Mouse (Mus musculus): ENCODE measurements around the gene Foxj2.
A peak's percentile ranks its signal among the peaks of the same experiment; 100 is the strongest.

Foxj2 gene

DNA sequence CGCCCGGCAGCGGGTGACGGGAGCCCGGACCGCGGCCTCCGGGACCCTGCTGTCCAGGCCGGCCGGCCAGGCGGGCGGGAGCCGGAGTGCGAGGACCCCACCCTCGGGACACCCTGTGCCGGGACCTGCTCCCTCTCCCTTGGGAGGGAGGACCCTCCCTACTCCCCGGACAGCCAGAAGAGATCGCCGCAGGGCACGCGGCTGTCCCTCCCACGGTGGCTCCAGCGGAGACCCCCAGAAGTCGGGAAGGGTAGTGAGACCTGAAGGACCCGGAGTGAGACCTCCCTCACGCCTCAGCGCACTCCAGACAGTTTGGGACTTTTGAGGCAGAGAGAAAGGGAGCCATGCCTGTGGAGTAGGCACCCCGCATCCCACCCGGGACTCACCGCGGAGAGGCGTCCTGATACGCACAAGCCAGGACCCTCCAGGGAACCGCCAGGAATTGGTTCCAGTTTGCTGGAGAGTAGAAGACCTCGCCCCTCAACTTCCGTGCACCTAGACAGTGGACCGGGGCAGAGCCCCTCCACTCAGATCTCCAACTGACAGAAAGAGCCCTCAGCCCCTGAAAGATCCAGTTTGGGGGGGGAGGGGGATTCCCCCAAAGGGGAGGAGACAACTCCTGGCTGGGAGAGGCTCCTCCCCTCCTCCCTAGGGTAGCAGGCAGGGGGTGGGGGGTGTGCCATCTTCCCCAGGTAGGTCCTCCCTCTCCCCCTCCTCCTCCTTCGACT is 521 bp downstream of the Foxj2 start:
- peak in 1 of 2 experiments; percentile 42 for DNase-seq

DNA sequence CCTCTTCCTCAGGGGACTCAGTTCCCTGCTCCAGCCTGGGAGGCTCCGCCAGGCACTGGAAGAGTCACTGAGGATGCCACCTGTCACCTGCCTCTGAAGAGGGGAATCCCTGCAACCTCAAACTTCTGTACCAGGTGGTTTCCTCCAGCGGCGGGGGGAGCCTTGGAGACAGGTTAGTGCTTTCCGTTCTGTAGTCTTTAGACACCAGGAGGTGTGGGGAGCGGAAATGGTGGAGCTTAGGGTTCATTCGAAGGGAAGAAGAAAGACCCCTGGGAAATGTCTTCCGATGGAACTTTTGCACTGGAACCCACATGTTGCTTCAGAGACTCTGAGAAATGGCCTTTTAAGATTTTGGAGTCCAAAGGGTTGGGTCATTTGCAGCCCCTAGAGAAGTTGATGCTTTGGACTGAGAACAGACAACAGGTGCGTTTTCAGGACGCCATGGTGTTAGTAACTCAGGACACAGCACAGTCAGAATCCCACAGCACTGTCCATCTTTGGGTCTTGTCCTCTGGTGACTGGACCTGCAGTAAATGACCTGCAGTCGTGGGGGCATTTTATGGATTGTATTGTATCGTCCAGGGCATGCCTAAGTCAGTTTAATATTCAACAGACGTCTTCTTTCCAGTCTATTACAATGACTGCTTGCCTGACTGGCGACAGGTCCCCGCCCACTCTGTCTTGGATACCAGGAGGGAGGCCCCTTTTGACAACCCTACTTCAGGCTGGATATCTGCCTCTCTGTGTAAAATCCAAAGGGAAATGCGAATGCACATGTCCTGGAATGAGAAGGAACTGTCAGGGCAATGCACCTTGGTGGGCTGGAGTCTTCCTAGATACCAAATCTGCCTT is 1.3 kb downstream of the Foxj2 start:
- peak in 1 of 2 experiments; percentile 6 for DNase-seq

DNA sequence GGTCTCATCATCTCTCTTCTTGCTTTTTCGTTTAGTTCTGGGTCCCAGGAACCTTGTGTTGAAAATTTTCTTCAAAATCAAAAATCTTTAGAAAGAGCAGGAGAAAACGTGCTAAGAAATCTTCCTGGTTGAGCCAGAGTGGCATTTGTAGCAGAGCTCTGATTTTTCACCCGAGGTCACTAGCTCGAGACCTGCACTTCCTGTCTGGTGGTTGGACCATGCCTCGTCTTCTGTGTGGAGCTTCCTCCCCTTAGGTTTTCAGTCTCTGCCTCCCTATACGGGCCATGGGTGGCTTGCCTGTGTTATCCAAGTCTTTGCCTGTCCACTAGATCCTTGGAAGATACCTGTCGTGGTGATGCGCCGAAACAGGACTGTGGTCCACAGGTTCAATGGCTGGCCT is 2.1 kb downstream of the Foxj2 start:
- DNase-seq = peak in 1 of 2 experiments; percentile 9

DNA sequence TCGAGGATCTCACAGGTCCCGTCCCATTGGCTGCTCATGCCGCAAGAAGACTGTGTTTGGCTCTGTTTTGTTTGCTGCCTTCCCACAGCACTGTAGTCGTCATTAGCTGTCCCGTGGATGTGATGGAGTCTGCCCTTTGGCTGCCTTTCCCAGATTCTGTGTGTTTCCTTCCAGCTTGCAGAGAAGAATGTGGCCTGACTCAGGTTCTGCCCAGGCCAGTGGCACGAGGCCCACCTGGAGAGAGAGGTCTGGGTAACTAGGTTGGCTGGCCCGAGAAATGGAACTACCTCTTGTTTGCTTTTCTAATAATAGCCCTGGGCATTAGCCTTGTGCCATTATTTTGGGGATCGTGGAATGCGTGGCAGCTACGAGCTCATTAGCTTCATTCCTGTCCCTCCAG is 4.4 kb downstream of the Foxj2 start:
- peak; percentile 23 to 43 for DNase-seq

DNA sequence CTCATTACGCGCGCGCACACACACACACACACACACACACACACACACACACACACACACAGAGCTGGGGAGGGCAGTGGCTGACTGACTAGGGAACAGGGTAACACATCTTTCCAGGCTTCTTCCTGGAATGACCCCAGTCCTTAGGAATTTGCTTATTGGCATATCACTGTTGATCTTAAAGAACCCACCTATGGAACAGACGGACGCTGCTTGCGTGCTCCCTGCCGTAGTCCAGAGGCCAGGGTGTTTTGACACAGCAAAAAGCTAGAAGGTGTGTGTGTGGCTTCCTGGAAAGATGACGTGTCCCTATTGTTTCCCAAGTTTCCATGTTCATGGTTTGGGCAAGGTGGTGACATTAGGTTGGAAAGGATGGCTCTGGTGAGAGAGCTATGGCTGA is 5.5 kb downstream of the Foxj2 start:
- no peak for DNase-seq

DNA sequence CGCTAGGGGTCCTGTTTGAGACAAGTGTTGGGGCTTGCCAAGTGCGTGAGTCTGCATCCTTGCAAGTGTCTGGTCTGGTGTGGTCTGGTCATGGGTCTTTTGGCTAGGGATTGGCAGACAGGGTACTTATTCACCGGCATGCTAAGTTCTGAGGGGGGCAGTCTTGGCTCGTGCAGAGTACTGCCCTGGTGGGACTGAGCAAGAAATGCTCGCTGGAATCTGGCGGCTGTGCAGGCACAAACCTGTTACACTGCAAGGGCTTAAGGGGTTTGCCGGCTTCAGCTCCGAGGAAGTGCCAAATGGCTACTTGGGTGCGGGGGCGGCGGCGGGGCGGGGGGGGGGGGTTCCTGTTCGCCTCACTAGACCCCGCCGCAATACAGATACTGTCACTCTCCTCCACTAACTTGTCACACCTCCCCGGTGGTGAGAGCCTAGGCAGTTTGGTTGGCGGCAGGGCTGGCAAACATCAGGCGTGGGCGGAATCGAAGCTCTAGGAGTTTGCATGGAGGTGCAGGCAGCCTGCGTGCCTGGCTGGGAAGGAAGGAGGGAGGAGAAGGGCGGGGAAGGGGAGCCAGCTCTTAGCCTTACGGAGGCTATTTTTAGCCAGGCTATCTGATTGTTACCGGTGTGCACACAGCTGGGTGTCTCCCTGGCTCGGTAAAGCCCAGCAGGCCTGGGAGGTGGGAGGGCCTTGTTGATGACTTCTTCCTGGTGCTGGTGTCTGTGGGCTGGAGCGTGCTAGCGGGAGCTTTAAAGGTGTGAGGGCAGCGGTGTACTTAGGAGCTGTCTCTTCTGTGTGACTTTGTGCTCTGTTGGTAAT is 6.4 kb downstream of the Foxj2 start:
- DNase-seq = peak; percentile 63 to 76

DNA sequence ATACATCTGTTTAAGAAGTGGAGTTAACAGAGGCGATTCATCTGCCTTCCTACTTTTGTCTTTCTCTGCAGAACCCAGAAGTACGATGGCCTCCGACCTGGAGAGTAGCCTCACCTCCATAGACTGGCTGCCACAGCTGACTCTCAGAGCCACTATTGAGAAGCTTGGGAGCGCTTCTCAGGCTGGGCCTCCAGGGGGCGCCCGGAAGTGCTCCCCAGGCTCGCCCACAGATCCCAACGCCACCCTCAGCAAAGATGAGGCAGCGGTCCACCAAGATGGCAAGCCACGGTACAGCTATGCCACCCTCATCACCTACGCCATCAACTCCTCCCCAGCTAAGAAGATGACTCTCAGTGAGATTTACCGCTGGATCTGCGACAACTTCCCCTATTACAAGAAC is 8.4 kb downstream of the Foxj2 start:
- peak; percentile 40 to 45 for DNase-seq

DNA sequence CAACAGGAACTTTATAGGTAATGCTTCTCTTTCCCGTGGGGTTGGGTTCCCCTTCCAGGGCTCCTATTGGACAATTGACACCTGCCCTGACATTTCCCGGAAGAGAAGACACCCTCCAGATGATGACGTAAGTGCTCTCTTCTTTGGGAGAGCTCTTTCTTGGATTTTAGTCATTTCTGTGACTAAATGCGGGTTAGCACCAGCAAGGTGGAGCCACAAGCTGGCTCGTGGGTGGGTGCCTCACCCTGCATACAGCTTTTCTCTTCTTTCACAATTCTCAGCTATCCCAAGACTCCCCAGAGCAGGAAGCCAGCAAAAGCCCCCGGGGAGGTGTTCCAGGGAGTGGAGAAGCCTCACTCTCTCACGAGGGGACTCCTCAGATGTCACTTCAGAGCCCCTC is 13.2 kb downstream of the Foxj2 start:
- no peak for DNase-seq

DNA sequence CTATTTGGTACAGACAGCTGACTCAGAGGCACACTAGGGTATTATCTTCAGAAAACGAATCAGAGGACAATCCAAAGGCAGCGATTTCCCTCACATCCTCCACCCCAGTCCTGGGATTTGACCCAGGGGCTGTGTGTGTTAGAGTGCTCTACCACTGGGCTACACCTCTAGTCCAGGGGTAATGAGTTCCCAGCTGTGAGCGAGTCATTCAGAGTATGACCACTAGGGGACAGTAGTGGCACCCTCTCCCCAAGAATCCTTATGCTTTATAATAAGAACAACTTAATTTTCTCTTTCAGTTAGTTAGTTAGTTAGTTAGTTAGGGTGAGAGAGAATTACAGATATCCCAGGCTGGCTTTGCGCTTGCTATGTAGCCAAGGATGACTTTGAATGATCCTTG is 14.7 kb downstream of the Foxj2 start:
- DNase-seq = peak in 1 of 2 experiments; percentile 59

DNA sequence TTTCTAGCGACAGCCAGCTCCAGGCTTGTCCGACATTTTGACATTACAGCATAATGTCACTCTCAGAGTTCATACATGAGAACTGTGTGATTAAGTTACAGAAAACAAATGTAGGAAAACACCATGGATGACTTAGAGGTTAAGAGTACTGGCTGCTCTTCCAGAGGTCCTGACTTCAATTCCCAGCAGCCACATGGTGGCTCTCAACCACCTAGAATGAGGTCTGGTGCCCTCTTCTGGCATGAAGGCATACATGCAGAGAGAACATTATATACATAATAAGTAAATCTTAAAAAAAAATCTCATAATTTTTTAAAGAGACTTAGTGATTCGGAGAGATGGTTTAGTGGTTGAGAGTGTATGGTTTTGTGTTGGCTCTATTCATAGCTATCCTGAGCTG is 17.3 kb downstream of the Foxj2 start:
- no peak for DNase-seq

DNA sequence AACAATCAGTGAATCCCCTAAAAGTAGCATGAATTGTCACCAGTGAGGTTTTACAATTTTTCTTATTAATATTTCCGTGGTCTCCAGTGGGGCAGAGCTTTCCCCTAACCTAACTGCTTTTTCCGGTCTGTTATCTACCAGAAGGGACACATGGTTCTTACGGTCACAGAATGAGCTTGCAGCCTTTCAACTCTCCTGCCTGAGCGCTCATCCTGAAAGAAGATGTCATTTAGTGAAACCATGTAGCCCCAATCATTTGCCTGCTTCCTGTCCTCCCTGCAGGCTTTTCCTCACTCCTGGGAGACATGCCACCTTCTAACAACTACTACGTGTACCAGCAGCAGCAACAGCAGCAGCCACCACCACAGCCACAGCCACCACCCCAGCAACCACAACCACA is 17.8 kb downstream of the Foxj2 start:
- no peak for DNase-seq

DNA sequence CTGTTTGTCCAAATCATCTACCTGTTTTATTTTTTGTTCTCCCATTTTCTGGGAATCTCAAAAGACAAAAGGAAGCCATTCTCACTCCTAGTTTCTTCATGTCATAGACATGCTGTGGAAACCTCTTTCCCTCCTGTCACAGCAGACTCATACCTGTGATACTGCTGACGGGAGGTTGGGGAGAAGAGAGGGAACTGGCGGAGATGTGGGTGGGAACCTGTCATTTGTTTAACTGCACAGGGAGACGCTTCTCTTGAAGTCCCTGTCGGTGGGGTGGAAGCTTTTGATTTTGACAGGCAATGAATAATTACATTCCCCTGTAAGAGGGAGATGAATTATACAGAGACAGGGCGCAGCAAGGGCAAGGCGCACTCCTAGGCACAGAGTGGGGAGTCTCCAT is 24.0 kb downstream of the Foxj2 start:
- DNase-seq = no peak

DNA sequence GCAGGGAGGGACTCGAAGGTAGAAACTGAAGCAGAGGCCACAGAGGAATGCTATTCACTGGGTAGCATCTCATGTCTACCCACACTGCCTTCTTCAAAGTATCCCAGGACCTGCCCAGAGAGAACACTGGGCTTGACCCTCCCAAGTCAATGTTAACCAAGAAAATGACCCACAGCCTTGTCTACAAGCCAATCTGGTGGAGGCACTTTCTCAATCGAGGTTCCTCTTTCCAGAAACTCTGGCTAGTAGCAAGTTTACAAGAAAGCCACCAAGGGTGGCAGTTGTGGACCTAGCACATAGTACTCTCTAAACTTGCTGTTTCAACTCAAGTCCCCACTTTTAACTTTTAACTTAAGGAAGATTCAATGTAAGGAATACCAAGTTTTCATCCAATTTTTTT is 33.0 kb downstream of the Foxj2 start:
- DNase-seq = peak in 1 of 2 experiments; percentile 21

DNA sequence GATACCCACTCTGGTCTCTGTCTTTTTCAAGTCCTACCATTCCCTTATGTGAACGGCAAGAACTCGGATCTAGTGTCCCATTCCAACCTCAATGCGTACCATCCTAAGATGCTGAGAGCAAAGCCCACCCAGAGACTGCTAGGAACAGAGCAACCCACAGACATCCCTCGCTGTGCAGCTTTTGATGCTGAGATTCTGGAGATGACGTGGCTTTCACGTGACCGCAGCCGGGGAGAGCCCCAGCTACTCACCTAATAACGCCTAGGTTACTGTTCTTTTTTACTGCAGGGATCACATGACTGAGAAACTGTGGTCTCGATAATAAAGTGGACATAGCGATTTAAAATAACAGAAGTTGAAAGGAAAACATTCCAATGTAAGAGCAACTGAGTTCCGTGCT is 34.8 kb downstream of the Foxj2 start:
- no peak for DNase-seq

DNA sequence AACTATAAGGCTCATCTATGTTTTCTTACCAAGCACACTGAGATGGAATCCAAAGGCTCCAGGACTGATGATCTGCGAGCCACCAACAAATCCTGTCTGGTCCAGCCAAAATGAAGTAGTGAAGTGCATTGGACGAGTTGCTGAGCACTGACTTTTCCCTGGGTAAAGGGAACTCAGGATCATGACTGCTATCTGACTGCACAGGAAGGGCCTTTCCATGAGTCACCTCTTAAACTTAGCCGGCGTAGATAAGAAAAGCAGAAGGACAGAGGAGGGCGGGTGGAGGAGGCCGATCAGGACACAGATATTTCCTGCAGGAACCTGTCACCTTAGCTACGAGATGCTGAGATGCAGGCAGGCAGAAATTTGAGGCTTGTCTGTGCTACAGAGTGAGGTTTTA is 36.2 kb downstream of the Foxj2 start, which contains the start of gene C3ar1:
Gene C3ar1, minus strand, starts transcription at position 207 of the 400 bp plus-strand sequence.
- no peak for DNase-seq

DNA sequence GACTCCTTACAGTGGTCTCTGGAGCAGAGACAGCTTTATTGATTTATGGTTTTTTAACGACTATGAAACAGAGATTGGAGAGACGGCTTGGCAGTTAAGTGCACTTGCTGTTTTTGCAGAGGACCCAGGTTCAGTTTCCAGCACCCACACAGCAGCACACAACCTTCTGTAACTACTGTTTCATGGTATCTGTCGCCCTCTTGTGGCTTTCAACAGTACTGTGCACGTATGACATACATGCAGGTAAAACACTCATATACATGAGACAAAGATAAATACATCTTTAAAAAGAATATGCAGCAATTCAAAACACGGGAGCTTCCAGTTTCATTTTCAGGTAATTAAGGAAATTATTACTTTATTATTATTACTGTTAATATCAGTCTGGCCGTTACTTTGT is 42.7 kb downstream of the Foxj2 start:
- no peak for DNase-seq

DNA sequence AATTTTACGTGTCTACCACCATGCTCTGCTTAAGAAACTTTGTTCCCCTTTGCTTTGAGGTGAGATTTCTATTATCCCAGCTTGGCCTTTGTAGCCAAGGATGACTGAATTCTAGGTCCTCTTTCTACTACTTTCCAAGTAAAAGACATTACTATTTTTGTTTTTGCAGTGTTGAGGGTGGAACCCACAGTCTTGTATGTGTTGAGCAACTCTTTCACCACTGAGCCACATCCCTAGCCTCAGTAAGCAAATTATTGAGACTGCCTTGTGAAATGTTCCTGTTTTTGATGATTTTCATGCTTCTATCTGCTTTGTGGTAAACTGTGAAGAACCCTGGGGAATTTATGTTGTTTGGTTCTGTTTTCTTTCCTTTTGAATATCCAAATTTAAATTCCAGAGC is 43.2 kb downstream of the Foxj2 start:
- no peak for DNase-seq

DNA sequence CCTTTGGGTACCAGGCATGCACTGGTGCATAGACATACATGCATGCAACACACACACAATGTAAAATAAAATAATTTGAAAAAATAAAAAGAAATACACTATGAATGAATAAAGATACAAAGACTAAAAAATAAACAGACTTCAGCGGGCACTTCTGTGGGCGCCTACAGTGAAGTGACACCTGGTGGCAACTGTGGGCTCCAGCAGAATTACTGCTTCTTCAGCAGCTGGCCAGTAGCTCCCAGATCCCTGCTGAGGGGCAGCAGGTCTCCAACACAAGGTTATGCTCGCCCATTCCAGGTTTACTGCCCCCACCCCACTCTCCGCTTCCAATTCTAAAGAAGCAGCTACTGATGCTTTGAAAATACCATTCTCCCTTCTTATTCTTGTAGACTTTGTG is 48.2 kb downstream of the Foxj2 start:
- DNase-seq = peak in 1 of 2 experiments; percentile 15

DNA sequence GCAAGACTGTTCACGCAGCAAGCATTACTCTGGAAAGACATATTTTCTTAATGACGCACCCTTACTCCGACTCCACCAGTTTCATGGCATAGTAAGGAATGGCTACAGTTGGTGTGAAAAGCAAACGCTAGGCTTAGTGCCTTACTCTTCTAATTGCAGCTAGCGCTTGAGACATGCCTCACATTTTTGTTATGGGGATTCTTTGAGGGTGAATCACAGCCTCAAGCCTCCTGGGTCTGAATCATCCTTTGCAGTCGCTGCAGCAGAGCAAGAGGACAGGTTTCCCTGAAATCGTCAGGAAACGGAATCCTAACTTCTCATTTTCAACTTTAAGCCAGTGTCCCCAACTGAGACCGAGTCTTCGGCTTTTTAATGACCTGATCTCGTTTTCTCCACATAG is 50.1 kb downstream of the Foxj2 start:
- no peak for DNase-seq

DNA sequence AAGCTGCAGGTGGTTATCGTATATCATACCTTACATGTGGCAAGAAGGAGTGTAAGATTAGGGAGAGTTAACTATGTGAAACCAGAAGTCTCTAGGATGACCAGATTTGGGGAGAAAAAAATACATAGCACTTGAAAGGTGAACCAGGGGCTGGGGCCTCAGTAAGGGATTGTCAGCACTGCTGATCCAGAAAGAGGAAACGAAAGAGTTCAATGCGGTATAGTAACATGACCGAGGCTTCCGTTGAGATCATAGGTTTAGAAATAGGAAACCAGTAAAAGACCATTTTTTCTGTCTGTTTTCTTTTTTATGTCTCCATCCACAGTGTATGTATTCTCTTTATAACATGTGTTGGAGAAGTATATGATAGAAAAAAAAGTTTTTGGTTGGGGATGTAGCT is 53.1 kb downstream of the Foxj2 start:
- peak in 1 of 2 experiments; percentile 17 for DNase-seq

DNA sequence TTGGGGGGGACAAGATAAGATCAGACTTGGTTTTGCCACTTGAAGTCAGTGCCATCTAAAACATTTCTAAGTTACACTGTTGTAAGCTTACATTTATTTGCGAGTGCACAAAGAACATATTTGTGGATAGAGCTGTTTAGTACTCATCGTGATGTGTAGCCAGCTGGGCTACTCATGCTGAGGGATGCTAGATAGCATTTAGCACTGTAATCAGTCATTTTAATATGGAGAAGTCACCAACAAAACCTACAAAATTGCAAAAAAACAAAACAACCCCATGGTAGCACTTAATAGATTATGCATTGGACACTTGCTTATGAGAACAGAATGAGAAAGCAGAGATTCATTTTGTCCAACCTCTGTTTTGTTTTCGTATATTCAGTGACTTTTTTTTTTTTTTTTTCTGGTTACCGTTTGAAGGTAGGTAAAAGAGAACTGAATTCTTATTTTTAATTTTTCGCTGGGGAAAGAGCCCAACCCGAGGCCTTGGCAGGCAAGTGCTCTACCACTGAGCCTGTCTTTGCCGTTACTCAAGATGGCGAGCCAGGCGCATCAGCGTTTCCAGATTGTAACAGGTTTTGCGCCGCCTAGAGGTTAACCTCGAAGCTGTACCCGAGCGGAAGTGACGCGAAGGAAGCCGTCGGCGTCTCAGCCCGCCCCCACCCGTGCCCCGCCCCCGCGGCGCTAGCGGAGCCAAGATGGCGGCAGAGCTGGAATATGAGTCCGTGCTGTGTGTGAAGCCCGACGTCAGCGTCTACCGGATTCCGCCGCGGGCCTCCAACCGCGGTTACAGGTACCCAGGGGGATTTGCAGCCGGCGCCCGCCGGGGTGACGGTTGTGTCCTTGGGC is 54.4 kb downstream of the Foxj2 start, which contains the start of gene Necap1:
Gene Necap1, plus strand, starts transcription at position 604 of the 849 bp plus-strand sequence.
- DNase-seq = peak; percentile 96 to 98

DNA sequence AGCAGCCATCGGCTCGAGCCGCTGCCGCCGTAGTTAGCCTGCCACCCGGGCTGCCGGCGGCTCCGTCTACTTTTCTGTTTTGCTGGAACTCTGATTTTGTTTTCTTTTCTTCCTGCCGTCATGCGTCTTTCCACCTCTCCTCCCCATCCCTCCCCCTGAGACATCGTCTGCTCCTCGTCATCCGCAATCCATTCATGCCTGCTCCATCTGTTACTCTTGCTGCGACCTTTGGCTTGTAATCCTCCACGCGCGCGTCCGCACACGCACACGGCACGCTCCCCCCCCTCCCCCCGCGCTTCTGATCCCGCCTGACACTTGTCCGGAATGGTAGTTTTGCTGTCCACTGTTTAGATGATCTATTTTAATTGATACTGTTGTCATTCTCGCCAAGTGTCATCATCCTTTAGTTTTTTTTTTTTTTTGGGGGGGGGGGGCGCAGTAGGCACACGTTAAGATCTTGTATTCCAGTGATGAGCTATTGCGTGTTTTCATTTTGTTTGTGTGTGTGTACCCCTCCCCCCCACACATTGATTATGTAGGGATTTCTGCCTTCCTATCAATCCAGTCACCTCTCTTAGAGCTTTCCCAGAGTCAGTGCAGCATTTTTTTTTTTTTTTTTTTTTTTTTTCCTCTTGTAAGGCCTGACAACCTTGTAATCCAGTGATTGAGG is 55.1 kb downstream of the Foxj2 start:
- no peak for DNase-seq

All from lung, postnatal 4 days (tissue).